Mouse (Mus musculus): ENCODE results near the gene Ppp1r3c. TPM values are rescaled to one million over a fixed set of nuclear protein-coding genes. Genes with fewer than 3 reads are reported as not detected.
A peak's percentile ranks its signal among the peaks of the same experiment; 100 is the strongest.

The Ppp1r3c gene
- polyA plus RNA-seq (2015; fragmentation: Nextera tagmentation; extraction: Ambion mirVana): 11.1 and 12.4 TPM in 2 replicates

DNA sequence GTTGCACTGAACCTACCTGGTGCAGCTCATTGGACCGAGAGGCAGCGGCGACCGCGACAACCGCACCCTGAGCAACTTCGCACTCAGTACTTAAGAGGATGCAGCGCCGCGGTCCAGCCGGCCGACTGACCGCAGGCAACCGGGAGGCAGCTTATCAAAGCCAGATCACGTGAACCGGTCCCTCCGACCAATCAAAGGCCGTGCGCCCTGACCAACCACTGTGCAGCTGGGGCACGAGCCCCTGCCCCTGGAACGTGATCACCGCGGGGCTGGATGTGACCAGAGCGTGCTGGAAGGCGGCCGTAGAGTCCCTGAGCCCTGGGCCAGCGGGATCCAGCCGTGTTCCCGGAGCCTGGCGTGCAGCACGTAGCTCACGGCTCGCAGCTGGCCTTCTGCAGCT lies at the start of gene Ppp1r3c:
Gene Ppp1r3c (minus strand): TSS at position 117 of the 400 bp plus-strand sequence.
- Histone ChIP-seq H3K4me3 (replicated peaks; ENCODE audit: low read depth, low read length) (peak within 1 kb of the TSS; percentile 49), H3K36me3 (ENCODE audit: insufficient read depth, low read length) (peaks cover 17% of the 10 kb centered on the region; the same call in 1 of the 2 replicates), H3K9me3 (replicated peaks; ENCODE audit: low read length) (no peaks in the 10 kb centered on the region), H3K27me3 (ENCODE audit: insufficient read depth, low read length) (no peaks in the 10 kb centered on the region), H3K4me1 (replicated peaks; ENCODE audit: insufficient read depth, low read length) (peaks cover 5% of the 10 kb centered on the region; the same call in 1 of the 2 replicates), H3K4me2 (ENCODE audit: low read length) (peak within 1 kb of the TSS; percentile 71), H3K9ac (ENCODE audit: low read depth, low read length) (peak within 1 kb of the TSS; percentile 55), H3K27ac (peak within 1 kb of the TSS; percentile 89)
- TF ChIP-seq CTCF (IDR thresholded peaks at IDR 0.05; ENCODE audit: low read depth): no peak
- DNase-seq (ENCODE audit: low spot score): peak; percentile 98
- under 1% methylated on average over 33 of the region's 33 CpGs for WGBS
- peak; percentile 100 for ATAC-seq (replicated peaks; ENCODE audit: low FRiP score, low read depth)

DNA sequence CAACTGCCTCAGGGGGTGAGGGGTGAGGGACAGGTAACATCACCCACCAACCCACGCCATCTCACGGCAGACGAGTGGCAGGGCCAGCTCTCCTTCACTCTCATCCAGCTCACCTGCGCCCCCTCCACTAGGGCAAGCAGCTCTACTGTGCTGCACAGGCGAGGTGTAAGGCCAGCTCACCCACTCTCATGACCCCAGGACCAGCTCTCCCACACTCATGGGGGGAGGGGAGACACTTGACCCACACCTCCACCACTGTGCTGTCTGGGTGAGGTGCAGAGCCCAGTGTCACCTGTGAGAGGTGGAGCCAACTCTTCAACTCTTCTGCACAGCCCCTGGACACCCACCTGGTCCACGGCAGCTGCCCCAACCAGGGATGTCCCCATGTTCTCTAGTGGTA lies 46.7 kb upstream of the Ppp1r3c start:
- H3K4me3 ChIP-seq (replicated peaks; ENCODE audit: low read depth, low read length): no peak overlapping the region
- H3K27ac ChIP-seq: no peak overlapping the region
- no peak for TF ChIP-seq CTCF (IDR thresholded peaks at IDR 0.05; ENCODE audit: low read depth)
- ATAC-seq (replicated peaks; ENCODE audit: low FRiP score, low read depth) (0 out of 2 replicates have a peak, but pooled peaks have one; percentile 29), DNase-seq (ENCODE audit: low spot score) (no peak)
- H3K9ac ChIP-seq (ENCODE audit: low read depth, low read length): no peak overlapping the region
- no peaks in the 10 kb centered on the region for H3K27me3 ChIP-seq (ENCODE audit: insufficient read depth, low read length)
- WGBS: 83% methylated on average over 6 of the region's 6 CpGs
- no peaks in the 10 kb centered on the region for H3K4me1 ChIP-seq (replicated peaks; ENCODE audit: insufficient read depth, low read length)
- H3K9me3 ChIP-seq (replicated peaks; ENCODE audit: low read length): no peaks in the 10 kb centered on the region
- H3K4me2 ChIP-seq (ENCODE audit: low read length): no peak overlapping the region
- H3K36me3 ChIP-seq (ENCODE audit: insufficient read depth, low read length): no peaks in the 10 kb centered on the region

DNA sequence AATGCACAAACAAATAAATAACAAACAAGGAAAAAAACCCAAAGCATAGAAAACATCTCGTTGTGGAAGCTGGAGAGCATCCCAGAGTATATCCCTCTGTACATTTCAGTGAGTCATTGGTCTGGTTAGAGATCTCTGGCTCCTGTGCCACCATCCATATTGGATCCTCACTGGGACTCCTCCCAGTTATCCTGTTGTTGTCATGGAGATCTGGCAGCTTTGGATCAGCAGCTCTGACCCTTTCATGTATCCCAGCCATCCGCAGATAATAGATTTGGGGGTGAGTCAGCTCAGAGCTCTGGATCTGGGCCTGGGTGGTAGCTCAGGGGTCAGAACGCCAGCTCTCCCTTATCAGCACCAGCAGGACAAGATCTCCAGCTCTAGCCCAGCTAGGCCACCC lies 46.1 kb upstream of the Ppp1r3c start:
- ATAC-seq (replicated peaks; ENCODE audit: low FRiP score, low read depth) (no peak), DNase-seq (ENCODE audit: low spot score) (no peak)
- no peak overlapping the region for H3K27ac ChIP-seq
- 80% methylated on average over 3 of the region's 3 CpGs for WGBS
- H3K9ac ChIP-seq (ENCODE audit: low read depth, low read length): no peak overlapping the region
- no peaks in the 10 kb centered on the region for H3K4me1 ChIP-seq (replicated peaks; ENCODE audit: insufficient read depth, low read length)
- TF ChIP-seq CTCF (IDR thresholded peaks at IDR 0.05; ENCODE audit: low read depth): no peak
- H3K4me2 ChIP-seq (ENCODE audit: low read length): no peak overlapping the region
- H3K9me3 ChIP-seq (replicated peaks; ENCODE audit: low read length): no peaks in the 10 kb centered on the region
- no peaks in the 10 kb centered on the region for H3K27me3 ChIP-seq (ENCODE audit: insufficient read depth, low read length)
- no peaks in the 10 kb centered on the region for H3K36me3 ChIP-seq (ENCODE audit: insufficient read depth, low read length)
- no peak overlapping the region for H3K4me3 ChIP-seq (replicated peaks; ENCODE audit: low read depth, low read length)

DNA sequence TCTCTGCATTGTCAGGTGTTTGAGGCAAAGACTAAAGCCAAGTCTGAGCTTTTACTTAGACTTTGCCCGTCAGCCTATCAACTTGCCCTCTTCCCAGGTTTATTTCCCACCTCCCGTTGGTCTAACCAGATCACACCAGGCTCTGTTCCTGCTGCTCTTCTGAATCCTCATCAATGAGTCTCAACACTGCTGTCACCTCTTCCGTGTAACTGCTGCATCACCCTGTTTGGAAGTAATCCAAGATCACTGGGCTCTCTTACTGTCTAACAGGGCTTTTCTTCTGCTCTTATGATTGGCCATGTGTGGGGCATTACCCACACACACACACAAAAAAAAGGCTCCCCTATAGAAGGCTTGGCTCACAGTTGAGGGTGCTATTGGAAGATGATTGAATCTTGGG lies 45.5 kb upstream of the Ppp1r3c start:
- Histone ChIP-seq H3K9ac (ENCODE audit: low read depth, low read length) (no peak overlapping the region), H3K27ac (no peak overlapping the region), H3K4me2 (ENCODE audit: low read length) (no peak overlapping the region), H3K4me1 (replicated peaks; ENCODE audit: insufficient read depth, low read length) (no peaks in the 10 kb centered on the region), H3K36me3 (ENCODE audit: insufficient read depth, low read length) (no peaks in the 10 kb centered on the region), H3K4me3 (replicated peaks; ENCODE audit: low read depth, low read length) (no peak overlapping the region), H3K27me3 (ENCODE audit: insufficient read depth, low read length) (no peaks in the 10 kb centered on the region), H3K9me3 (replicated peaks; ENCODE audit: low read length) (no peaks in the 10 kb centered on the region)
- WGBS: 79% methylated on average over 3 of the region's 3 CpGs
- DNase-seq (ENCODE audit: low spot score) (no peak), ATAC-seq (replicated peaks; ENCODE audit: low FRiP score, low read depth) (no peak)
- TF ChIP-seq CTCF (IDR thresholded peaks at IDR 0.05; ENCODE audit: low read depth): no peak

- no peak overlapping the region for H3K27ac ChIP-seq
Observed at GRCm38 (mm10) chr19:36780375-36780774, 43.9 kb upstream of the Ppp1r3c start.

DNA sequence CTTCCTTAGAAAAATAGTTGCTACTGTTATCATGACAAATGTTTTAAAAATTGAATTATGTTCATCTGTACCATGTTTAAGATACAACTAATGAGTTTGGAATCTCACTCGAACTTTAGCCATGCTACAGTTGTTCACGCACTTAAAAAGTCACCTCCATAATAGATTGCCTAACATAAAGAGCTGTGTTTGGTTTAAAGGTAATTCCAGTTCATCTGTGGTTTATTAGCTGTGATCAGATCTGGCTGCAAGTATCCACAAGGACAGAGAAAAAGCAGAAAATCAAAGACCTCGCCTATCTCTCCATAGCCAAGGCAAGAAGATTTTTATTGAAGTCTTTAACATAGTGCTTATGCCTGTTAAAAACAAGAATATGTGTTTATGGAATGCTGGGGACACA lies 43.3 kb upstream of the Ppp1r3c start:
- no peak for DNase-seq (ENCODE audit: low spot score)
- no peak for ATAC-seq (replicated peaks; ENCODE audit: low FRiP score, low read depth)
- no peak overlapping the region for H3K27ac ChIP-seq
- H3K9ac ChIP-seq (ENCODE audit: low read depth, low read length): no peak overlapping the region
- TF ChIP-seq CTCF (IDR thresholded peaks at IDR 0.05; ENCODE audit: low read depth): no peak
- H3K4me2 ChIP-seq (ENCODE audit: low read length): no peak overlapping the region
- 56% methylated on average over 3 of the region's 3 CpGs for WGBS
- no peaks in the 10 kb centered on the region for H3K36me3 ChIP-seq (ENCODE audit: insufficient read depth, low read length)
- no peaks in the 10 kb centered on the region for H3K27me3 ChIP-seq (ENCODE audit: insufficient read depth, low read length)
- H3K4me1 ChIP-seq (replicated peaks; ENCODE audit: insufficient read depth, low read length): no peaks in the 10 kb centered on the region
- no peak overlapping the region for H3K4me3 ChIP-seq (replicated peaks; ENCODE audit: low read depth, low read length)
- H3K9me3 ChIP-seq (replicated peaks; ENCODE audit: low read length): no peaks in the 10 kb centered on the region

More at GRCm38 (mm10) chr19:36780375-36780774, 43.9 kb upstream of the Ppp1r3c start:
- Histone ChIP-seq H3K4me2 (ENCODE audit: low read length) (no peak overlapping the region), H3K9ac (ENCODE audit: low read depth, low read length) (no peak overlapping the region), H3K4me1 (replicated peaks; ENCODE audit: insufficient read depth, low read length) (no peaks in the 10 kb centered on the region), H3K36me3 (ENCODE audit: insufficient read depth, low read length) (no peaks in the 10 kb centered on the region), H3K9me3 (replicated peaks; ENCODE audit: low read length) (no peaks in the 10 kb centered on the region), H3K27me3 (ENCODE audit: insufficient read depth, low read length) (no peaks in the 10 kb centered on the region), H3K4me3 (replicated peaks; ENCODE audit: low read depth, low read length) (no peak overlapping the region)
- ATAC-seq (replicated peaks; ENCODE audit: low FRiP score, low read depth) (no peak), DNase-seq (ENCODE audit: low spot score) (no peak)
- 76% methylated on average over 1 of the region's 1 CpGs for WGBS
- TF ChIP-seq CTCF (IDR thresholded peaks at IDR 0.05; ENCODE audit: low read depth): no peak

GRCm38 (mm10) chr19:36775531-36775930 lies 39.1 kb upstream of the Ppp1r3c start:
- H3K27me3 ChIP-seq (ENCODE audit: insufficient read depth, low read length): no peaks in the 10 kb centered on the region

More at GRCm38 (mm10) chr19:36775531-36775930, 39.1 kb upstream of the Ppp1r3c start:
- ATAC-seq (replicated peaks; ENCODE audit: low FRiP score, low read depth) (no peak), DNase-seq (ENCODE audit: low spot score) (no peak)
- H3K9ac ChIP-seq (ENCODE audit: low read depth, low read length): no peak overlapping the region
- H3K36me3 ChIP-seq (ENCODE audit: insufficient read depth, low read length): no peaks in the 10 kb centered on the region
- no peak overlapping the region for H3K27ac ChIP-seq
- no peaks in the 10 kb centered on the region for H3K9me3 ChIP-seq (replicated peaks; ENCODE audit: low read length)
- no peak overlapping the region for H3K4me3 ChIP-seq (replicated peaks; ENCODE audit: low read depth, low read length)
- H3K4me1 ChIP-seq (replicated peaks; ENCODE audit: insufficient read depth, low read length): no peaks in the 10 kb centered on the region
- no peak overlapping the region for H3K4me2 ChIP-seq (ENCODE audit: low read length)
- no peak for TF ChIP-seq CTCF (IDR thresholded peaks at IDR 0.05; ENCODE audit: low read depth)
- WGBS: 85% methylated on average over 8 of the region's 8 CpGs

Data from kidney, postnatal 0 days (tissue).